Mouse (Mus musculus): ENCODE measurements around the gene Ndufa3. TPM values are rescaled to one million over a fixed set of nuclear protein-coding genes. Genes with fewer than 3 reads are reported as not detected.
"Not testable (repeated sequence)": the region's sequence is repeated elsewhere in the genome, so short reads cannot be mapped to it uniquely, and the experiment has no call there.

Gene Ndufa3
- 535 and 605 TPM in 2 replicates for polyA plus RNA-seq (2015; fragmentation: Nextera tagmentation; extraction: Ambion mirVana)

- peak within 1 kb of the TSS; percentile 64 for H3K4me3 ChIP-seq (replicated peaks)
- H3K9me3 ChIP-seq (replicated peaks) = no peaks in the 10 kb centered on the region
- peak; percentile 96 for ATAC-seq (ENCODE audit: low FRiP score)
- H3K4me2 ChIP-seq = peak within 1 kb of the TSS; percentile 84
- H3K36me3 ChIP-seq = peaks cover 24% of the 10 kb centered on the region
- H3K4me1 ChIP-seq = peaks cover 19% of the 10 kb centered on the region
- H3K27ac ChIP-seq (replicated peaks) = peak within 1 kb of the TSS; percentile 83
- no peaks in the 10 kb centered on the region; the same call in 1 of the 2 replicates for H3K27me3 ChIP-seq (replicated peaks)
- peak within 1 kb of the TSS; percentile 69 for H3K9ac ChIP-seq (replicated peaks)
- WGBS = 1% methylated on average over 32 of the region's 32 CpGs
These were observed at the start of gene Ndufa3 for GRCm38 (mm10) chr7:3617242-3617995. Ndufa3 (plus strand) TSS chr7:3617373.

GRCm38 (mm10) chr7:3569725-3570124 is 47.4 kb upstream of the Ndufa3 start:
- 74% methylated on average over 6 of the region's 6 CpGs for WGBS
- no peak overlapping the region for H3K27ac ChIP-seq (replicated peaks)
- no peak overlapping the region for H3K4me3 ChIP-seq (replicated peaks)
- no peak for ATAC-seq (ENCODE audit: low FRiP score)
- no peaks in the 10 kb centered on the region for H3K36me3 ChIP-seq
- no peaks in the 10 kb centered on the region for H3K27me3 ChIP-seq (replicated peaks)
- H3K9me3 ChIP-seq (replicated peaks) = no peaks in the 10 kb centered on the region
- no peak overlapping the region for H3K4me2 ChIP-seq
- H3K9ac ChIP-seq (replicated peaks) = no peak overlapping the region
- H3K4me1 ChIP-seq = no peaks in the 10 kb centered on the region

GRCm38 (mm10) chr7:3570580-3570979 is 46.6 kb upstream of the Ndufa3 start:
- ATAC-seq (ENCODE audit: low FRiP score); H3K27ac ChIP-seq (replicated peaks); H3K4me3 ChIP-seq (replicated peaks); H3K9me3 ChIP-seq (replicated peaks); H3K4me1 ChIP-seq; H3K36me3 ChIP-seq; H3K9ac ChIP-seq (replicated peaks); H3K4me2 ChIP-seq; H3K27me3 ChIP-seq (replicated peaks): not testable (repeated sequence)
- WGBS = 92% methylated on average over 3 of the region's 3 CpGs

GRCm38 (mm10) chr7:3571847-3572246 is 45.3 kb upstream of the Ndufa3 start:
- Histone ChIP-seq H3K27ac (replicated peaks) (no peak overlapping the region), H3K36me3 (no peaks in the 10 kb centered on the region), H3K4me1 (no peaks in the 10 kb centered on the region), H3K9me3 (replicated peaks) (no peaks in the 10 kb centered on the region), H3K9ac (replicated peaks) (no peak overlapping the region), H3K4me2 (no peak overlapping the region), H3K27me3 (replicated peaks) (no peaks in the 10 kb centered on the region), H3K4me3 (replicated peaks) (no peak overlapping the region)
- 100% methylated on average over 1 of the region's 1 CpGs for WGBS
- ATAC-seq (ENCODE audit: low FRiP score) = no peak

GRCm38 (mm10) chr7:3574216-3574615 is 43.0 kb upstream of the Ndufa3 start:
- H3K36me3 ChIP-seq = no peaks in the 10 kb centered on the region
- no peaks in the 10 kb centered on the region for H3K9me3 ChIP-seq (replicated peaks)
- WGBS = 68% methylated on average over 5 of the region's 5 CpGs
- no peak overlapping the region for H3K4me3 ChIP-seq (replicated peaks)
- H3K4me1 ChIP-seq = no peaks in the 10 kb centered on the region
- H3K9ac ChIP-seq (replicated peaks) = no peak overlapping the region
- H3K27ac ChIP-seq (replicated peaks) = no peak overlapping the region
- no peak for ATAC-seq (ENCODE audit: low FRiP score)
- no peaks in the 10 kb centered on the region for H3K27me3 ChIP-seq (replicated peaks)
- no peak overlapping the region for H3K4me2 ChIP-seq

DNA sequence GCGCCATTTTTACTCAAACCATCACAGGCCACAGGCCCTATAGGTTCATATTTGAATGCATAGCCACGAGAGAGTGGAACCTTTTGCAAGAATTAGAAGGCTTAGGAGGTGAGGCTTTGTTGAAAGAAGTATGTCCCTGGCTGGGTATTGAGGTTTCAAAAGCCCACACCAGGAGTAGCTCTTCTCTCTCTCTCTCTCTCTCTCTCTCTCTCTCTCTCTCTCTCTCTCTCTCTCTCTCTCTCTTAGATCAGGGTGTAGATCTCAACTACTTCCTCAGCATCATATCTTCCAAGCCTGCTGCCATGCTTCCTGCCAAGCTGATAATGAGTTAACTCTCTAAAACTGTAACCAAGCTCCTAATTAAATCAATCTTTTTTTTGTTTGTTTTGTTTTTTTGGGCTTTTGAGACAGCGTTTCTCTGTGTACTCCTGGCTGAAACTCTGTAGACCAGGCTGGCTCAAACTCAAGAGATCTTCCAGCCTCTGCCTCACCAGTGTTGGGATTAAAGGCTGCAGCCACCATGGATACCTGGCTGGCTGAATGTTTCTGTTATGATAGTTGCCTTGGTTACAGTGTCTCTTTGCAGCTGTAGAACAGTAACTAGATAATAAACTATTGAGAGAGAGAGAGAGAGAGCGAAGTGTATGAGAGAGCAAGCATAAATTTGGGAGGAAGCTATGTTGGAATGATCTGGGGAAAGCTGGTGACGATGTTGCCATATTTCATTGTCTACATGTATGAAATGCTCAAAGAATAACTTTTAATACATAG is 40.6 kb upstream of the Ndufa3 start:
- no peak for ATAC-seq (ENCODE audit: low FRiP score)
- no peaks in the 10 kb centered on the region for H3K36me3 ChIP-seq
- H3K4me1 ChIP-seq = no peaks in the 10 kb centered on the region
- no peak overlapping the region for H3K27ac ChIP-seq (replicated peaks)
- no peak overlapping the region for H3K9ac ChIP-seq (replicated peaks)
- H3K4me3 ChIP-seq (replicated peaks) = no peak overlapping the region
- no peaks in the 10 kb centered on the region for H3K9me3 ChIP-seq (replicated peaks)
- H3K4me2 ChIP-seq = no peak overlapping the region
- 90% methylated on average over 5 of the region's 5 CpGs for WGBS
- H3K27me3 ChIP-seq (replicated peaks) = no peaks in the 10 kb centered on the region

DNA sequence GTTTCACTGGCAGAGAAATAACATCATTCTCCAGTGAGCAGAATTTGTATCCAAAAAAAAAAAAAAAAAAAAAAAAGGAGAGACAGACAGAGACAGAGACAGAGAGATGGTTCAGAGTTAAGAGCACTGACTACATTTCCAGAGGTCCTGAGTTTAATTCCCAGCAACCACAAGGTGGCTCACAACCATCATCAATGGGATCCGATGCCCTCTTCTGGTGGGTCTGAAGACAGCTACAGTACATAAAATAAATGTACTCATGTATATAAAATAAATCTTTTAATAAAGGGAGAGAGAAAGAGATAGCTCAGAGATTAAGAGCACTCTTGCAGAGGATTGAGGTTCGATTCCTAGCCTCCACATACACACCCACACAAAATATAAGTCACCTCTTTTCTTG is 39.0 kb upstream of the Ndufa3 start:
- Histone ChIP-seq H3K27me3 (replicated peaks) (no peaks in the 10 kb centered on the region), H3K36me3 (no peaks in the 10 kb centered on the region), H3K9ac (replicated peaks) (no peak overlapping the region), H3K4me2 (no peak overlapping the region), H3K27ac (replicated peaks) (no peak overlapping the region), H3K4me3 (replicated peaks) (no peak overlapping the region), H3K4me1 (no peaks in the 10 kb centered on the region), H3K9me3 (replicated peaks) (no peaks in the 10 kb centered on the region)
- no peak for ATAC-seq (ENCODE audit: low FRiP score)
- 83% methylated on average over 2 of the region's 2 CpGs for WGBS

GRCm38 (mm10) chr7:3578952-3579546 is 38.1 kb upstream of the Ndufa3 start:
- Histone ChIP-seq H3K4me3 (replicated peaks) (no peak overlapping the region), H3K27ac (replicated peaks) (no peak overlapping the region), H3K9me3 (replicated peaks) (no peaks in the 10 kb centered on the region), H3K36me3 (no peaks in the 10 kb centered on the region), H3K4me2 (no peak overlapping the region), H3K4me1 (no peaks in the 10 kb centered on the region), H3K9ac (replicated peaks) (no peak overlapping the region), H3K27me3 (replicated peaks) (no peaks in the 10 kb centered on the region)
- ATAC-seq (ENCODE audit: low FRiP score) = no peak
- WGBS = 52% methylated on average over 6 of the region's 6 CpGs

- WGBS = 40% methylated on average over 2 of the region's 2 CpGs
- no peaks in the 10 kb centered on the region for H3K27me3 ChIP-seq (replicated peaks)
- ATAC-seq (ENCODE audit: low FRiP score) = peak; percentile 31; the same call in 1 of the 2 replicates
These were observed 37.1 kb upstream of the Ndufa3 start for GRCm38 (mm10) chr7:3580029-3580428.

GRCm38 (mm10) chr7:3585763-3586162 is 31.4 kb upstream of the Ndufa3 start:
- no peak overlapping the region for H3K4me3 ChIP-seq (replicated peaks)
- H3K27me3 ChIP-seq (replicated peaks) = no peaks in the 10 kb centered on the region
- H3K9me3 ChIP-seq (replicated peaks) = no peaks in the 10 kb centered on the region
- 19% methylated on average over 6 of the region's 6 CpGs for WGBS
- H3K4me2 ChIP-seq = no peak overlapping the region
- no peaks in the 10 kb centered on the region for H3K4me1 ChIP-seq
- no peak overlapping the region for H3K27ac ChIP-seq (replicated peaks)
- H3K9ac ChIP-seq (replicated peaks) = no peak overlapping the region
- no peak for ATAC-seq (ENCODE audit: low FRiP score)
- H3K36me3 ChIP-seq = no peaks in the 10 kb centered on the region

More at GRCm38 (mm10) chr7:3580029-3580428, 37.1 kb upstream of the Ndufa3 start:
- no peaks in the 10 kb centered on the region for H3K9me3 ChIP-seq (replicated peaks)
- no peaks in the 10 kb centered on the region for H3K36me3 ChIP-seq
- no peak overlapping the region for H3K9ac ChIP-seq (replicated peaks)
- no peak overlapping the region for H3K27ac ChIP-seq (replicated peaks)
- H3K4me1 ChIP-seq = no peaks in the 10 kb centered on the region
- H3K4me3 ChIP-seq (replicated peaks) = no peak overlapping the region
- H3K4me2 ChIP-seq = no peak overlapping the region

GRCm38 (mm10) chr7:3586255-3586654 is 30.9 kb upstream of the Ndufa3 start:
- H3K4me1 ChIP-seq = no peaks in the 10 kb centered on the region
- 3% methylated on average over 5 of the region's 5 CpGs for WGBS
- no peak overlapping the region for H3K4me3 ChIP-seq (replicated peaks)
- ATAC-seq (ENCODE audit: low FRiP score) = no peak
- no peaks in the 10 kb centered on the region for H3K36me3 ChIP-seq
- H3K27me3 ChIP-seq (replicated peaks) = no peaks in the 10 kb centered on the region
- H3K27ac ChIP-seq (replicated peaks) = no peak overlapping the region
- H3K4me2 ChIP-seq = no peak overlapping the region
- H3K9ac ChIP-seq (replicated peaks) = no peak overlapping the region
- H3K9me3 ChIP-seq (replicated peaks) = no peaks in the 10 kb centered on the region

- H3K4me2 ChIP-seq = no peak overlapping the region
- ATAC-seq (ENCODE audit: low FRiP score) = no peak
- WGBS = 72% methylated on average over 1 of the region's 1 CpGs
These were observed 29.9 kb upstream of the Ndufa3 start for GRCm38 (mm10) chr7:3587292-3587691.

More at GRCm38 (mm10) chr7:3587292-3587691, 29.9 kb upstream of the Ndufa3 start:
- Histone ChIP-seq H3K4me1 (no peaks in the 10 kb centered on the region), H3K9me3 (replicated peaks) (no peaks in the 10 kb centered on the region), H3K36me3 (no peaks in the 10 kb centered on the region), H3K27me3 (replicated peaks) (no peaks in the 10 kb centered on the region), H3K9ac (replicated peaks) (no peak overlapping the region), H3K27ac (replicated peaks) (no peak overlapping the region), H3K4me3 (replicated peaks) (no peak overlapping the region)
